ENCODE assay signal across 23 mouse cellular contexts in the genomic region with DNA sequence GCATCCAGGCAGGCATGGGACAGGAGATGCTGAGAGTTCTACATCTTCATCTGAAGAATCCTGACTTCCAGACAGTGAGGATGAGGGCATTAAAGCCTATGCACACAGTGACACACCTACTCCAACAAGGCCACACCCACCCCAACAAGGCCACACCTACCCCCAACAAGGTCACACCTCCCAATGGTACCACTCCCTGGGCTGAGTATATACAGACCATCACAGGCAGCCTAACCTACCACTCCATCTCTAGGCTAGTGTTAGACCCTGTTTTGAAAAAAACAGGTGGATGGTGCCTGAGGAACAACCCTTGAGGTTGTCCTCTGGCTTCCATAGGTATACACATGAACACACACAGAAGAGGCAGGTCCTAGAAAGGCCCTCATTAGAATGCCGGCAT. TPM values are rescaled to one million over a fixed set of nuclear protein-coding genes. Genes with fewer than 3 reads are reported as not detected.
"Had no signal": no experiment of that assay in that cellular context is flagged by ENCODE, and none has a peak within 500 bp of the region (broad histone marks: within the 10 kb centered on the region; RNA-seq: fewer than 3 reads in every experiment).

No protein-coding gene starts in this region.

- H3K9ac ChIP-seq: kidney, embryonic 15.5 days; limb, embryonic 12.5 days; limb, embryonic 15.5 days; liver, embryonic 14.5 days; liver, postnatal 0 days; lung, embryonic 14.5 days; midbrain, embryonic 12.5 days; neural tube, embryonic 13.5 days had no signal

- H3K4me1 ChIP-seq: kidney, embryonic 15.5 days; limb, embryonic 12.5 days; limb, embryonic 15.5 days; midbrain, embryonic 12.5 days; neural tube, embryonic 13.5 days had no signal

- H3K9me3 ChIP-seq: kidney, embryonic 15.5 days; limb, embryonic 12.5 days; limb, embryonic 15.5 days; midbrain, embryonic 12.5 days had no signal

- DNase-seq: kidney, adult 11 months; kidney, adult 8-10 months; kidney, postnatal 10 days; kidney, postnatal 36 days; layer of hippocampus, postnatal 36 days; left cerebral cortex, postnatal 4 days; liver, postnatal 0 days; lung, embryonic 14.5 days; lung, postnatal 10 days; lung, postnatal 4 days; retina, postnatal 1 day; right cerebral cortex, postnatal 25 days; thymus, postnatal 36 days had no signal

- H3K27me3 ChIP-seq: kidney, embryonic 15.5 days; limb, embryonic 12.5 days; limb, embryonic 15.5 days; midbrain, embryonic 12.5 days; neural tube, embryonic 13.5 days had no signal

- H3K36me3 ChIP-seq: kidney, embryonic 15.5 days; limb, embryonic 12.5 days; limb, embryonic 15.5 days; midbrain, embryonic 12.5 days; neural tube, embryonic 13.5 days had no signal

- H3K4me3 ChIP-seq: kidney, embryonic 15.5 days; limb, embryonic 12.5 days; limb, embryonic 15.5 days; midbrain, embryonic 12.5 days; myocyte; neural tube, embryonic 13.5 days had no signal

- H3K4me2 ChIP-seq: kidney, embryonic 15.5 days; limb, embryonic 12.5 days; limb, embryonic 15.5 days; liver, embryonic 11.5 days; lung, embryonic 14.5 days; midbrain, embryonic 12.5 days; neural tube, embryonic 13.5 days had no signal

- H3K27ac ChIP-seq: kidney, embryonic 15.5 days; limb, embryonic 12.5 days; limb, embryonic 15.5 days; liver, embryonic 14.5 days; midbrain, embryonic 12.5 days; neural tube, embryonic 13.5 days had no signal

- ATAC-seq: liver, postnatal 0 days; midbrain, embryonic 16.5 days had no signal

RNA-seq across cellular contexts. Expression of a gene that starts 49.4 kb away (rescaled TPM):
- polyA plus RNA-seq: limb, embryonic 12.5 days; midbrain, embryonic 12.5 days; myocyte; spleen, adult 2 months had no signal
